Mouse (Mus musculus) induced T-regulatory cell, adult 2 months (primary cell): Measurements from ENCODE around the gene 1110059E24Rik.
"Not testable (repeated sequence)": the region's sequence is repeated elsewhere in the genome, so short reads cannot be mapped to it uniquely, and the experiment has no call there.

Experiments
- DNase-seq: peaks from one replicate; pipeline ENCODE4 v3.0.0-alpha.2; 2012; ENCODE audit warnings: low read depth

Gene 1110059E24Rik

DNA sequence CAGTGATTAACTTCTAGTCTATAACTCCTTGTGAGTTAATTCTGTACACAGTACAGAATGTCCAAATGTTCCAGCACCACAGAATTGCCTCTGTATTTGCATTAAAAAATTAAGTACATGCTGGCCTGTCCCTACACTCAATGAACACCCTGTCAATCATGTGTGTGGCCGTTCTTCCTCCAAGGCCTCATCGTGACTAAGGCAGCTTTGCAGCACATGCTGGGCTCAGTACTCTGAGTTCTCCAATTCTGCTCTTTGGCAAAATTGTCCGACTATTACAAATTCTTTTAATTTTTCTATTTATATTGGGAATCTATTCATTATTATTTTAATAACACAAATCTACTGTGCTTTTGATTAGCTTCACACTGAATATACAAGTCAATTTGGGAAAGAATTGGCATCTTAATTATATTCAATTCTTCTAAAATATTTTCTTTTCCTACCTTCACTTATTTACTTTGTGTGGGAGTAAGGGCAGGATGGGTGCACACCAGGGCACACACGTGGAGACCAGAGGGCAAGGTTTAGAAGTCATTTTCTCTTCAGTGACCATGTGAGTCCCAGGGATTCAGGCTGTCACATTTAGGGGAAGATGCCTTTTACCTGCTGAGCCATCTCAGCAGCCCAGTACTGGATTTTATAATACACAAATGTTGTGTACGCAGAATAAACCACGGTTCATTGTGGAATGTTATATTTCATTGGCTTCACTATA lies 26.3 kb downstream of the 1110059E24Rik start:
- DNase-seq: no peak

DNA sequence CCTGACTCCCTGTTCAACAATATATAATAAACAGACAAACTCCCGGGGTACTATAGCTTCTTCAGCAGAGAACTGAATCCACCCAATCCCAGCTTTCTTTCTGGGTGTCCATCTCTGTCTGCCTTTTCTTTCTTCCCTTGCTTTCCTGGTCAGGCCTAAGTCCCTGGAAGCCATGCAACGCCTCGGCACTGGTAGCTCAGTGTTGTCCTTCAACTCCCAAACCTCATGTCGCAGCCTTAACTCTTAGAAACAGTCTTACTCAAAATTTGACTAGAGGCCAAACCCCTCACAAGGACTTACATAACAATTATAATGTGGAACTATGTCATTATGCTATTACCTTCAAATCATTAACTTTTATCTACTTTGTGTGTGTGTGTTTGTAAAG lies 28.6 kb downstream of the 1110059E24Rik start:
- no peak for DNase-seq

DNA sequence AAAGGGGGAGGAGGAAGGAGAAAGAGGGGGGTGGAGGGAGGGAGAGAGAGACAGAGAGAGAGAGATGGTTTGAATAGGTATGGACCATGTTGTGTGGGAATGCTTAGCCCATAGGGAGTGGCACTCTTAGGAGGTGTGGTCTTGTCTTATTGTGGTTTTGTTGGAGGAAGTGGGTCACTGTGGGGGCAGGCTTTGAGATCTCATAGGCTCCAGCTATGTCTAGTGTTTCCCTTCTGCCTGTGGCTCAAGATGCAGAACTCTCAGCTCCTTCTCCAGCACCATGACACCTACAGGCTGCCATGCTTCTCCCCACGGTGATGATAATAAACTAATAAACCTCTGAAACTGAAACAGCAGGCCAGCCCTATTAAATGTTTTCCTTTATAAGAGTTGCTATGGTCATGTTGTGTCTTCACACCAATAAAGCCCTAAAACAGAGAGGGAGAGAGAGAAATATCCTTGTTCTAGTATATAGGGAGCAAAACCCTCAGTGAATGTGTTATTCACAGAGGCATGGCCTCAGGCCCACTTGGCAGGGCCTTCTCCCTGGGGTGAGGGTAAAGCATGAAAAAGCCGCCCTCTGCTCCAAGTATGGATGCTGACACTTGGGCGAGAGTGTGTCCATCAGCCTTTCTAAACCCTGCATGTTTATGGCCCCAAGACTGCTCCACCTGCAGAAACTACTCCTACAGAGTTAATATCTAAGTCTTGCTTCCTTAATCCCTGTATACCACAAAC lies 29.2 kb downstream of the 1110059E24Rik start:
- DNase-seq: peak; percentile 42

DNA sequence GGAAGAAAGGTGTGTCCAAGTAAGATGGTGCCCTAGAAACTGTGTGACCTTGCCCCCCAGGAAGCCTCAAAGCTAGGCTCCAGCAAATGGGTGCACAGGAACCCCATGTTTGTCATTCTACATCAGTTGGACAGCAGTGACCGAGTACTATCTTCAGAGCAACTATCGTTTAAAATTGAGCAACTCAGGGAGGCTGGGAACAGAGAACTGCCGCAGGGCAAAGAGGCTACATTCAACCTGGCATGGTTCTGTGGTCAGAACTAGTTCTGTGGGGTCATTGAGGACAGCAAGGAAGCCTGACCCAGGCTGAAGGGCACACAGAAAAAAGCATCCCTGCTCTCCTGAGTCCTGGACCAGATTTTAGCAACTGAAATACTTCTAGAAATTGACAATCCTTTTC lies 37.0 kb downstream of the 1110059E24Rik start:
- no peak for DNase-seq

DNA sequence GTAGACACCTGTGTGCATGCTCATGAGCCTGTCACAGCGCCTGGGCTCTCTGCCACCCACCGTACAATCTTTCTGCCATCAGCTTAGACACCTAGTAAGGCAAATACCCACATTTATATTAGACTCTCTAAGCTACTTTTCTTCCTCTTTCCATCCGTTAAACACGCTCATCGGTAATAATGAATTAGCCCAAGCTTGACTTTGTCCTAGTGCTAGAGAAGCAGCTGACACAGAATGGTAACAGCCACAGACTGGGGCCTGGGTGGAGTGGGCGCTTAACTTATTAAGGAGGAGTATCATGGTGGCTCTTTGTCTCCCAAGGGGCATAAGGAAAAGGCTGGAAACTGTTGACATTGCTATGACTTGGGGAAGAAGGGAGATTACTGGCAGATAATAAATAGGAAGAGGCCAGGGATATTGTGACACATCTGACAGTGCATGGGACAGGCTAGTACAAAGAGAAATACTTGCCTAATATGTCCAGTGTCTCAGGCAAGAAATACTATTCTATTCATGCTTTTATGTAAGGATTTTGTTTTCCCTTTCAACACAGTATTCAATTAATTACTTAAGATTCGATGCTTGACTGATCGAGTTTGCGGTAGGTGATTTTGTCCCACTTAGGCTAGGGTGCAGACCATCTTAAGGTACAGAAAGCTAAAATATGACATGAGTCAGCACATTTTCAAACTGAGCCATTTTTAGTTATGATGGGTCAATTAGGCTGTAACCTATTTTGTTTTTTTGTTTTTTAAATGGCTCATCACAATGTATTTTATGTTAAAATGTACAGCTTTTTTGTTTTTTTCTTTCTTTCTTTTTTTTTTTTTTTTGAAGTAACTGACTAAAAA lies 40.8 kb downstream of the 1110059E24Rik start:
- DNase-seq: no peak

DNA sequence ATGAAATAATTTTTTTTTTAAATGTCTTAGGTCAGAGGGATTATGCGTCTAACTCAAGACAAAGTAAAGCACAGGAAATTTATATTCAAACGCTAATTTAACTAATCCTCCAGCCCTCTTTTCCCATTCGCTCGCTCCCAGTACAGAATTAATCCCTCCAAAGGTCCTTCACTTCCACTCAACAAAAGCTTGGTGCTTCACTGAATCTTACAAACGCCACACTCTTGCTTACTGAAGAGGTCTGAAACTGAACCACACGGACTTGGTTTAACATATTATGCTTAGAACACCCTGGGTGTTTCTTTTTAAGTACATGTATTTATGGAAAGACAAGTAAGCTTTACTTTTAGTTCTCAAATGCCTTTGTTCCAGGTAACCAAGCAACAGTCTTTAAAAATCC lies 41.5 kb downstream of the 1110059E24Rik start:
- no peak for DNase-seq

DNA sequence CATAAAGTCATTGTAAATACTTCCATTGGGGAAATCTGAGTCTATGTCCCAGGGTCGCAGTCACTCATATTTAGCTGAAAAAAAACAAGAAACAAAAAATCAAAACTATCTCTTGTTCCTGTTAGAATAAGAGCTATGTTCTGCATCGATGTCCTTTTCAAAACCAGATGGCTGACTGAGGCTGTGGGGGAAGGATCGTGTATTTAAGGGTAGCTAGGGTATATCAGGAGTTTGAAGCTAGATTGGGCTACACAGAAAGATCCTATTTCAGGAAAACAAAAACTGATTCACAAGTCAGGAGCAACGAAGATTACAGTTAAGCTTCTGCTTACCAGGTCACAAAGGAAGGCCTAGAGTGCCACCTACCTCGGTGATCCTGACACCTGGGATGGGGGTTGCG lies 42.5 kb downstream of the 1110059E24Rik start:
- DNase-seq: no peak

DNA sequence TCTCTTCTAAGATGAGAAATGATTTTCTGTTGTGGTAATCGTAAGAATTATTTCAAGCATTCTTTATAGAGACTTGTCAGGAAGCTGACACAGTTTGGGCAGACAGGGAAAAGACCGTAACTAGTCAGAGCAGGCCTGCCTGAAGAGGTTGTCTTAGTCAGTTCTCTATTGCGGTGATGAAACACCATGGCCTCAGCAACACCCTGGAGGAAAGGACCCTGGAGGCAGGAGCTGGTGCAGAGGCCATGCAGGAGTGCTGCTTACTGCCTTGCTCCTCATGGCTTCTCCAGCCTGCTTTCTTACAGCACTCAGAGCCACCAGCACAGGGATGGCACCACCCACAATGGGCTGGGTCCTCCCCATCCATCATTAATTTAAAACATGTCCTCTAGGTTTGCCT lies 47.5 kb downstream of the 1110059E24Rik start:
- no peak for DNase-seq

DNA sequence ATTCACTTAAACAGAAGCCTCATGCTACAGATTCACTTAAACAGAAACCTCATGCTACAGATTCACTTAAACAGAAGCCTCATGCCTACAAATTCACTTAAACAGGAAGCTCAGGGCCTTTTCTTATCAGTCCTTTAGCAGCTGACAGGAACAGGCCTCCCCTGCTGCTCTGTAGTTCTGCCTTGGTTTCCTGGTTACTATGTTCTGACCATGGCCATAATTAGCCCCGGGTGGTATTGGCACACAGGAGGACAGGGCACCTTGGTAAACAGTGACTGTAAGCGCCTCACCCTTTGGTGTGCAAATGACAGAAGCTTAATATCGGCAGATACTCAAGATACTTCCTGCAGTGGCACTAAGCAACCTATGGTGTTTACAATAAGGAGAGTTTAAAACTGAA lies 48.9 kb downstream of the 1110059E24Rik start:
- peak; percentile 46 for DNase-seq

DNA sequence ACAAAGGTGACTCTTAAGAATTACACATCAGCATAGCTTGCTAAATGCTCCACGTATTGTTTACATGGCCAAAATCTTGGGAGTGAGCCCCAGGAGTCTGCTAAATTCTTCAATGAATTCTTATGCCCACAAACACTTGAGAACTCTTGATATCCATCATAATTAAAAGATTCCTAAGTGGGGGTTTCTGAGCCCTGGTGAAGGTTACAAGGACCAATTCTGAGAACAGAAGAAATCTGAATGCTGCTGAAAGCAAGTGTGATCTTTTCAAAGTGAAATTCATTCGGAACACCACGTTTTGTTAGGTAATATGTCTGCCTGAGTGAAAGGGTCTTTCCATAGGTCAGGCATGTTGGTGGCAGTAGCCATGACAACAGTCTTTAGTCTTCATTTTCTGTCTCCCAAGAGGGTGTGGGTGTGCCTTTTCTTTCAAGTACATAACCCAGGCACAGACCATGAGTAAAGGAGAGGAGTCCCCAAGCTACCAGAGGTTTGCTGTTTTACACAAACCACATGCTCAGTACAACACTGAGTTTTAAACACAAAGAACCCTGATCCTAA lies 51.2 kb downstream of the 1110059E24Rik start:
- no peak for DNase-seq

DNA sequence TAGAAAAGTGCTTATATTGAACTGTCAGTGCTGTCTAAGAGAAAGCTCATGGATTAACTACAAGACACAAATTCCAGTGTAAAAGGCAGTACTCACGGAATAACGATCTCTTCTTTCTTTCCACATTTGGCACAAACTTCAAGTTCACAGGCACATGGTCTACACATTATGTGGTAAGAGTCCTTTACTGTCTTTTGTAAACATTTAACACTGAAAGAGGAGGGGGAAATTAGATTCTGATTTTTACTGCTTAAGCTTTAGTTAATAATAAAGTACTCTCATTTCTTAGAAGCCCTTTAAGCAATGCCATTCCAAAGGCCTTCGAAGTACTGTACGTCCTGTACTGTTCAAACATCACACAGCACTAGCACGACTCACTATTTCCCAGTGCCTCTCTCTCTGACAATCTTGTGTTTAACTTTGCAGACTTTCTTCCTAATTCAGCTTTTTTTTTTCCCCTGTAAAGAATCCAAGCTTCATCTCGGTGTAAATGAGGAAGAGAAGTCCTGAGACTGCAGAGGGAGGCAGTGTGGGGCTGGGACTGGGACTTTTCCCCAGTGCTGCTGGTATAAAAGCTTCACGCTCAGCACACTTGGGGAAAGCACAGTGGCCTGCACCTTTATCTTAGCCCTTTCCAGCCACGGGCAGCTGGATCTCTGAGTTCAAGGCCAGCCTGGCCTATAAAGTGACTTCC lies 54.0 kb downstream of the 1110059E24Rik start:
- DNase-seq: no peak

DNA sequence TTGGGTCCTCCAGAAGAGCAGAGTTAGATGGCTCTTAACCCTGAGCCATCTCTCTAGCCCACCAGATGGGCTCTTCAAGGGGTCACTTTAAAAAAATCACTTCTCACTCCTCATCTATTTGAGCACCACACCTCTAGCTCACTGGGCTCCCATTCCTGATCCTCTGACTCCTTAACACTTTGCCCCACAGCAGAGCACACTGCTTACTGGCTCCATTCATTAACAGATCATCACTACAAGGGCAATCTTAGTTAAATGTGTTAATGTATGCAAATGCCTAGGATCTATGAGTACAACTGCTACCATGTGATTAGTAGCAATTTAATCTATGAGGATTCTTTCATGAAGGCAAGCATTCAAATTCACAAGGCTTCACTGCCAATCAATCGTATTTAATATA lies 58.1 kb downstream of the 1110059E24Rik start:
- DNase-seq: no peak

DNA sequence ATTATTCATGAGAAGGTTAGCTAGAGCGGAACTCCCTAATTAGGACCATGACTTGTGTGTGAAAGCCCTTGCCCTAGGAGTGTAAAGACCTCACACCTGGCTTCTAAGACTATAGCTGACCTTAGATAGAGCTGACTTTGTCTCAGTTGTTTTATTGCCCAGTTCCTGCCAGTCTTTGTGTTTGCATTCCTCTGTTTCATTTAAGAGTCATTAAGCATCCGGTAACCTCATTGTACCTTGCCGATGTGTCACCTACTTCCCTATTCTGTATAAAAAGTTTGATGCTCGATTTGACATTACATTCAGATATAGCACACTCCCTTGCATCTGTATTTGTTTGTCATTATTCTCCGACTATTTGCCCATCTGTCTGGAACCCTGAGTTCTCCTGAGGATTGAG lies 60.6 kb downstream of the 1110059E24Rik start:
- not testable (repeated sequence) for DNase-seq

DNA sequence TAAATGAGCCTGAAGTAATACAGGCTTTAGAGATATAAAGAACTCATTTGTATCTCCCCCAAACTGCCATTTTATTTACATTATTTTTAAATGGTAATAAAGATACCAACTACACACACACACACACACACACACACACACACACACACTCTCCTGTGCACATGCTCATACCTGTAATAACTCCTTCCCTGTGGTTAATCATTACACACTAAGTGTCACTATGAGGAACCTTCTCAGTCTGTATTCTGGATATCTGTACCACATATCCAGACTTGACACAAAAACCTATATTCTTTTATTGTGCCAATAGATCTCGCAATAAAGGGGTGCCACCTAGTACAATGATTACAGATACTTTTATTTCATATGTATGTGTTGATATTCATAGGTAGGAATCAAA lies 62.9 kb downstream of the 1110059E24Rik start:
- DNase-seq: no peak

DNA sequence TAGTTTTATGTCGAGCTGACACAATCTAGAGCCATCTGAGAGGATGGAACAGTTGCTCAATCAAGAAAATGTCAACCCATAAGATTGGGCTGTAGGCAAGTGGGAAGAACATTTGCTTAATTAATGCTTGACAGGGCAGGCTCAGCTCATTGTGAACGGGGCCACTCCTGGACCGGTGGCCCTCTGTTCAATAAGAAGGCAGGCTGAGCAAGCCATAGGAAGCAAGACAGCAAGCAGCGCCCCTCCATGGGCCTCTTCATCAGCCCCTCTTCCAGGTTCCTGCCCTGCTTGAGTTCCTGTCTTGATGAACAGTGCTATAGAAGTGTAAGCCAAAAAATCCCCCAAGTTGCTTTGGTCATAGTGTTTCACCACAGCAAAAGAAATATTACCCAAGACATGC lies 65.2 kb downstream of the 1110059E24Rik start:
- no peak for DNase-seq

DNA sequence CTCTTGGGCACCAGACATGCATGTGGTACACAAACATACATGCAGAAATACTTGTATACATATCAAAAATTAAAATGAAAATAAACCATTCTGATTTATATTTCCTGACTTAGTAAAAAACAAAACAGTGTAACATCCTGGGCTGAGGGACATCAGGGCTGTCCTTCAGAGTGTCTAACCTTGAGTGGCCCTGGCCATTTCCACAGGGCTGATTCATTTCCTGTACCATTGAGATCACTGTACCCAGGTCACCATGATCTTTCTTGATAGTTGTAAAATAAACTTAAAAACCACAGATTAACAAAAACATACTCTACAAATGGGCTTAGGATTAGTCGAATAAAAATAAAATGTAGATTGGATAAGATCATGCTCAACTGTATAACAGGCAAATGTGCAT lies 66.2 kb downstream of the 1110059E24Rik start:
- no peak for DNase-seq

DNA sequence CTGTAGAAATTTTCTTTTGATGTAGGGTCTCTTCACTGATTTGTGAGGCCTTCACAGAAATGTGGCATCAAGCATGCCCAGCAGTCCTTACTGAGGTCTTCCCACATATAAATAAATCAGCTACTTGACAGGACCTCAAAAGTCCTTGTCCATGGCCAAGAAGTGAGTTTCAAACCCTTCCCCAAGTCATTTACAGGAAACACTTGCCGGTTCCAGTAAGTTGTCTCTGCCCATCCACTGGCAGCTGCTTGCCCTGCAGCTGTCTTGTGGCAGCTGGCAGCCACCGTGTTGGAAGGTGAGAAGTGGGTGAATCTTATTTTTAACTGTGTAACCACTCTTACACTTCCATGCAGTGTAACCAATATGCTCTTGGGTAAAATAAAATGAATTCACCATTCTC lies 66.9 kb downstream of the 1110059E24Rik start:
- DNase-seq: no peak

DNA sequence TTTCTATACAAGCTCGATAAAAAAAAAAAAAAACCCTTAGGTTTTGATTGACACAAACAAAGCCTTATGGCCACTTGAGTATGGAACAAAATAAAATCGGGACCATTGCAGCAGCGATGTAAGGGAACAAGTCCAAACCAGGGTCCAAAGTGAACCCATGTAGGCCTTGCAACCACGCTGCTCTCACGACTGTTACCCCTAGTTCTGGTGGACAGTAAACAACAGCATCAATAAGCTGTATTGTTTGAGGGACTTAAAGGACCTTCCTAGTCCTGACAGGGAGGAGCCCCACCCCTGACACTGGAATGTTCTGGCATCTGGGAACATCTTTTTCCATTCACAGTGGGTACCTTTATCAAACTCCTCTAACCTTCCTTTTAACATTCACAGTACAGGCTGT lies 68.8 kb downstream of the 1110059E24Rik start:
- no peak for DNase-seq

DNA sequence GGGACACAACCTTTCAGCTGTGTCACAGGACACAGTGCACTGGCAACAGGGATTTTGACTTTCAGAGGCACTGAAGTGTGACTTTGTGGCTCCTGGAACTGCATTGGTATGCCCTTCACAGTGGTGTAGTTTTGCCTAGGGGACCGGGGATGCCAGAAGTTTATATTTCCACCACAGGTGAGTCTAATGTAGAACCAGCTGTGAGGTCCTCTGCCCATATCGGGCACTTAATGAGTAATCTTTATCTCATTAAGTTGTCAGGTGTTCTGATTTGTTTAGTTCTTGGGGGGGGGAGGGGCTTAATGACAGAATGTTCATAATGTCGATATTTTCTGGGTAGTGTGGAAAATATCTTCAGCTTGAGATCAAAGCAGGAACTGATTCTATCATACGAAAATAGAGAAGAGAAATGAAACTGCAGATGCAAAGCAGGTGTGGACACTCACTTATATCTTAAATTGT lies 69.2 kb downstream of the 1110059E24Rik start:
- no peak for DNase-seq

DNA sequence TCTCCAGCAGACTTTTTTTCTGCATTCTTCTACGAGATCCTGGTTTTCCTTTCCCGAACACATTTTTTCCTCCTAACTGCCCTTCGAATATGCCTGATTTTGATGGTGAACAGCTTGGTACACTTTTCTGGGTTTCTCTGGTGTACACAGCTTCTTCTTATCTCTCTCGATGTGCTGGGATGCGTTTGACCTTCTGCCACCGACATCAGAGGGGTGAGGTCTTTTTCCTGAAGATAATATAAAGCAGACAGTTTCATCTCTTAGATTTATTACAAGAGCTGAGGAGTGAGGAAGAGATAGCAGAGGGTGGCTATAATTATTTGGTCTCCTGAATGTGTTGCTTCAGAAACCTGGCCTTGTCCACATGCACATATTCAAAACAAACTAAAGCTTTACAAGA lies 71.4 kb downstream of the 1110059E24Rik start:
- no peak for DNase-seq

DNA sequence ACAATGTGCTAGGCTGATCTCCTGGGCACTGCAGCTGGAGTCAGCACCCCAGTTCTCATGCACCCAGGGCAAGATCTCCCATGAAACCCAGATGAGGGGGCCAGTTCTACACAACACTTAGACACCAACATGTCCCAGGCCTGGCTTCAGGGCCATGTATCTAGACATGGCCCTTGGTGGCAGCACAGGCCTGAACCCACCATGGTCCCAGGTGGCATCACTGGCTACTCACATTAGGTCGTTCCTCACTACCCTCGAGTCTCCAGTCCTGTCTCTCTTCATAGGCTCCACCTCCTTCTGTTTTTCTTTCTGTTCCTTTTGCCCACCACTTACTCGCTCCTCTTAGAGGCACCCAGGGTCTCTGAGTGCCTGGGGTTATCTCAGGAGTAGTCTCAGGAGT lies 72.9 kb downstream of the 1110059E24Rik start:
- no peak for DNase-seq

DNA sequence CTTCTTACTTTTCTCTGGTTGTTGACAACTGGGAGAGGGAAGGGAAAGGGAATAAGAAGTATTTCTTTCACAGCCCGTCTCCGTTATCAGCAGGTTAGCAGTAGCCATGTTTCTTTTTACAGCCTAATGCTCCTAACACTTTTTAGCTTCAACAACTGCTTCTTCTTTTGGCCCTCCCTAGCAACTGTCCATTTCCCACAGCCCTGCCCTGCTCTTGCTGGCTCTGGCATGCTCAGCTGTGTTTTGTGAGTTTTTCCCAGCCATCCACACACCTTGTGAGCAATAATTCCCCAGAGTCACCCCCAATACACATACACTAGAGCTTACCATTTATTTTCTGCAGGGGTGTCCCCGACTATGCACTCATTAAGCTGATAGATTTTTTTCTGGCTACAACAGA lies 75.3 kb downstream of the 1110059E24Rik start:
- no peak for DNase-seq
